ENCODE assay signal across 9 mouse cellular contexts in genomic region chrX:98989574-98989973, GRCm38 (mm10). TPM values are rescaled to one million over a fixed set of nuclear protein-coding genes. Genes with fewer than 3 reads are reported as not detected.
DNase-seq lines count a peak whose midpoint lies in the region; TF ChIP-seq lines count a peak whose summit lies in the region.
"Had no signal": no experiment of that assay in that cellular context is flagged by ENCODE, and none has a peak within 500 bp of the region (broad histone marks: within the 10 kb centered on the region; RNA-seq: fewer than 3 reads in every experiment).

No protein-coding gene starts in this region.

- no peak overlapping the region for H3K4me3 ChIP-seq in testis, adult 2 months (ENCODE audit: control insufficient read depth, low read depth, low read length)
- H3K4me3 ChIP-seq: limb, embryonic 15.5 days had no signal

- intact Hi-C loops in heart, postnatal 25 days (cut with DNase I) = loop anchor here (1.0 to 2.0 kb wide), 2 partner anchors 70 to 119 kb away; no protein-coding TSS in a partner anchor

- H3K27ac ChIP-seq in testis, adult 2 months (ENCODE audit: control insufficient read depth, insufficient read depth, low read depth, low read length) = no peak overlapping the region
- H3K27ac ChIP-seq: limb, embryonic 15.5 days had no signal

- no peaks in the 10 kb centered on the region for H3K4me1 ChIP-seq in testis, adult 2 months (ENCODE audit: control insufficient read depth, insufficient read depth, low read length)
- H3K4me1 ChIP-seq: limb, embryonic 15.5 days had no signal

- peak; percentile 14; the same call in 1 of the 2 replicates for TF ChIP-seq CTCF in testis, adult 2 months (IDR thresholded peaks at IDR 0.05; ENCODE audit: control insufficient read depth, insufficient read depth, insufficient replicate concordance, low read depth, low read length)

- no peak for TF ChIP-seq POLR2A in testis, adult 2 months (IDR thresholded peaks at IDR 0.05; ENCODE audit: control insufficient read depth, low read depth, low read length)

- no peaks in the 10 kb centered on the region for H3K27me3 ChIP-seq in testis, adult 2 months (ENCODE audit: control insufficient read depth, insufficient read depth, low read length)

- peak; percentile 4 for DNase-seq in cerebellum, adult 8-10 months
- DNase-seq in cerebellum, adult 11-12 months = no peak
- DNase-seq in NIH3T3 (ENCODE audit: low read depth) = peak; percentile 46
- peak; percentile 47 for DNase-seq in embryo, embryonic 9.5 days (ENCODE audit: extremely low spot score)
- peak; percentile 15 for DNase-seq in heart, postnatal 25 days (ENCODE audit: low spot score)
- peak; percentile 19 to 36 for DNase-seq in layer of hippocampus, postnatal 14 days (ENCODE audit: low spot score in 2 of 2)
- DNase-seq in lung, postnatal 4 days = peak; percentile 27 to 74

- no peaks in the 10 kb centered on the region for H3K36me3 ChIP-seq in testis, adult 2 months (ENCODE audit: control insufficient read depth, insufficient read depth, low read length)
- H3K36me3 ChIP-seq: limb, embryonic 15.5 days had no signal

RNA-seq across cellular contexts. Expression of gene Stard8, which starts 13.5 kb away (rescaled TPM):
- 10 to 100 TPM; 31.5 to 37.0 TPM for total RNA-seq in heart, postnatal 25 days (2021)
- 1 to 10 TPM; 7.9 to 9.1 TPM for total RNA-seq in layer of hippocampus, postnatal 14 days (2021)
- 6.7 and 7.7 TPM in 2 replicates for polyA plus RNA-seq in testis, adult 2 months (2012; rRNA removed)

RNA-seq across cellular contexts. Expression of gene Yipf6, which starts 53.5 kb away (rescaled TPM):
- total RNA-seq in heart, postnatal 25 days (2021) = 10 to 100 TPM; 21.4 to 21.5 TPM
- 10 to 100 TPM; 38.3 to 38.8 TPM for total RNA-seq in layer of hippocampus, postnatal 14 days (2021)
- 16.9 and 23.9 TPM in 2 replicates for polyA plus RNA-seq in testis, adult 2 months (2012; rRNA removed)
